Mouse (Mus musculus) c-Kit-negative CD71-positive TER-119-positive erythroid progenitor cells, embryonic 14.5 days (primary cell): ENCODE data around the gene Acsm5.
"Not testable (repeated sequence)": the region's sequence is repeated elsewhere in the genome, so short reads cannot be mapped to it uniquely, and the experiment has no call there.

Experiments
- DNase-seq: peaks from one replicate; pipeline ENCODE4 v3.0.0-alpha.2; 2013; ENCODE audit warnings: low read depth, low spot score

The Acsm5 gene

GRCm38 (mm10) chr7:119545572-119545971, 26.3 kb downstream of the Acsm5 start:
- DNase-seq = no peak

GRCm38 (mm10) chr7:119550471-119551222, 31.4 kb downstream of the Acsm5 start:
- DNase-seq = no peak

GRCm38 (mm10) chr7:119554040-119554439, 34.8 kb downstream of the Acsm5 start, which contains the start of gene Acsm2:
TSS of gene Acsm2 (plus strand) at chr7:119554340.
- no peak for DNase-seq

GRCm38 (mm10) chr7:119559789-119560451, 40.7 kb downstream of the Acsm5 start:
- no peak for DNase-seq

- DNase-seq = no peak
Measured at GRCm38 (mm10) chr7:119560452-119560835, 41.2 kb downstream of the Acsm5 start.

- DNase-seq = no peak
Measured at GRCm38 (mm10) chr7:119561441-119561840, 42.2 kb downstream of the Acsm5 start.

GRCm38 (mm10) chr7:119562476-119562875, 43.2 kb downstream of the Acsm5 start:
- not testable (repeated sequence) for DNase-seq

GRCm38 (mm10) chr7:119594530-119595107, 75.4 kb downstream of the Acsm5 start:
- no peak for DNase-seq
